Mouse (Mus musculus) ES-E14 (cell line): ENCODE measurements around the gene Nos1ap.

Experiments used
- HCFC1 ChIP-seq: IDR thresholded peaks from 2 replicates; pipeline ENCODE4 v1.6.1; 2012; ENCODE audit warnings: low read length, inconsistent platforms, borderline replicate concordance; ENCODE audit not compliant: insufficient read depth
- MAFK ChIP-seq: IDR thresholded peaks from 2 replicates; pipeline ENCODE4 v1.6.1; 2014; ENCODE audit warnings: mild to moderate bottlenecking, low read depth, low read length, inconsistent platforms; ENCODE audit not compliant: insufficient read depth
- ZC3H11A ChIP-seq: IDR thresholded peaks from 2 replicates; pipeline ENCODE4 v1.6.1; 2012; ENCODE audit warnings: low read depth, mild to moderate bottlenecking, inconsistent platforms, low read length, borderline replicate concordance
- ZNF384 ChIP-seq: IDR thresholded peaks from 2 replicates; pipeline ENCODE4 v1.6.1; 2012; ENCODE audit warnings: low read depth, low read length, inconsistent platforms

- TF ChIP-seq ZNF384 (no peak), ZC3H11A (no peak), MAFK (no peak), HCFC1 (no peak)
Measured at GRCm38 (mm10) chr1:170505107-170505506, 84.6 kb downstream of the Nos1ap start.
